Mouse (Mus musculus): ENCODE measurements around the gene Dop1b. TPM values are rescaled to one million over a fixed set of nuclear protein-coding genes. Genes with fewer than 3 reads are reported as not detected.
"Not testable (repeated sequence)": the region's sequence is repeated elsewhere in the genome, so short reads cannot be mapped to it uniquely, and the experiment has no call there.

Dop1b gene
- polyA plus RNA-seq (2015; fragmentation: Nextera tagmentation; extraction: Ambion mirVana): 27.8 and 35.6 TPM in 2 replicates

GRCm38 (mm10) chr16:93711411-93712188 lies at the start of gene Dop1b:
TSS of gene Dop1b (plus strand) at chr16:93711904.
- H3K4me1 ChIP-seq (ENCODE audit: control insufficient read depth, insufficient read depth, low read length): peaks cover 10% of the 10 kb centered on the region; the same call in 1 of the 2 replicates

GRCm38 (mm10) chr16:93667976-93668375 lies 43.7 kb upstream of the Dop1b start:
- H3K36me3 ChIP-seq (ENCODE audit: control insufficient read depth, insufficient read depth, low read length): no peaks in the 10 kb centered on the region; the same call in 1 of the 2 replicates
- no peak overlapping the region for H3K4me2 ChIP-seq (ENCODE audit: low read depth, low read length)
- no peak overlapping the region for H3K4me3 ChIP-seq (replicated peaks; ENCODE audit: low read length)
- no peaks in the 10 kb centered on the region for H3K27me3 ChIP-seq (ENCODE audit: control insufficient read depth, insufficient read depth, low read length)
- no peaks in the 10 kb centered on the region for H3K4me1 ChIP-seq (ENCODE audit: control insufficient read depth, insufficient read depth, low read length)
- H3K9ac ChIP-seq (ENCODE audit: low read length): no peak overlapping the region
- no peak for ATAC-seq (ENCODE audit: insufficient read depth, low FRiP score)
- H3K27ac ChIP-seq (ENCODE audit: low read length): no peak overlapping the region
- H3K9me3 ChIP-seq (replicated peaks; ENCODE audit: control insufficient read depth, low read length): peaks cover 3% of the 10 kb centered on the region

More at GRCm38 (mm10) chr16:93711411-93712188, at the start of gene Dop1b:
- under 1% methylated on average over 77 of the region's 77 CpGs for WGBS
- Histone ChIP-seq H3K9ac (ENCODE audit: low read length) (peak within 1 kb of the TSS; percentile 84), H3K36me3 (ENCODE audit: control insufficient read depth, insufficient read depth, low read length) (no peaks in the 10 kb centered on the region), H3K9me3 (replicated peaks; ENCODE audit: control insufficient read depth, low read length) (no peaks in the 10 kb centered on the region), H3K27me3 (ENCODE audit: control insufficient read depth, insufficient read depth, low read length) (no peaks in the 10 kb centered on the region; the same call in 1 of the 2 replicates), H3K4me3 (replicated peaks; ENCODE audit: low read length) (peak within 1 kb of the TSS; percentile 84), H3K4me2 (ENCODE audit: low read depth, low read length) (peak within 1 kb of the TSS; percentile 89), H3K27ac (ENCODE audit: low read length) (peak within 1 kb of the TSS; percentile 55)
- ATAC-seq (ENCODE audit: insufficient read depth, low FRiP score): peak; percentile 95

- Histone ChIP-seq H3K4me3 (replicated peaks; ENCODE audit: low read length) (no peak overlapping the region), H3K4me1 (ENCODE audit: control insufficient read depth, insufficient read depth, low read length) (no peaks in the 10 kb centered on the region), H3K27me3 (ENCODE audit: control insufficient read depth, insufficient read depth, low read length) (no peaks in the 10 kb centered on the region), H3K36me3 (ENCODE audit: control insufficient read depth, insufficient read depth, low read length) (no peaks in the 10 kb centered on the region; the same call in 1 of the 2 replicates), H3K9me3 (replicated peaks; ENCODE audit: control insufficient read depth, low read length) (peaks cover 3% of the 10 kb centered on the region), H3K4me2 (ENCODE audit: low read depth, low read length) (no peak overlapping the region), H3K27ac (ENCODE audit: low read length) (no peak overlapping the region), H3K9ac (ENCODE audit: low read length) (no peak overlapping the region)
- ATAC-seq (ENCODE audit: insufficient read depth, low FRiP score): no peak
These were observed 42.2 kb upstream of the Dop1b start for GRCm38 (mm10) chr16:93669521-93669920.

- 33% methylated on average over 4 of the region's 4 CpGs for WGBS
- not testable (repeated sequence) for H3K4me1 ChIP-seq (ENCODE audit: control insufficient read depth, insufficient read depth, low read length); H3K27me3 ChIP-seq (ENCODE audit: control insufficient read depth, insufficient read depth, low read length); H3K27ac ChIP-seq (ENCODE audit: low read length); H3K4me3 ChIP-seq (replicated peaks; ENCODE audit: low read length); H3K9ac ChIP-seq (ENCODE audit: low read length); H3K4me2 ChIP-seq (ENCODE audit: low read depth, low read length); H3K36me3 ChIP-seq (ENCODE audit: control insufficient read depth, insufficient read depth, low read length); H3K9me3 ChIP-seq (replicated peaks; ENCODE audit: control insufficient read depth, low read length); ATAC-seq (ENCODE audit: insufficient read depth, low FRiP score)
These were observed 41.2 kb upstream of the Dop1b start for GRCm38 (mm10) chr16:93670466-93670865.

GRCm38 (mm10) chr16:93671064-93671463 lies 40.6 kb upstream of the Dop1b start:
- no peak for ATAC-seq (ENCODE audit: insufficient read depth, low FRiP score)
- peaks cover 3% of the 10 kb centered on the region for H3K9me3 ChIP-seq (replicated peaks; ENCODE audit: control insufficient read depth, low read length)
- H3K27ac ChIP-seq (ENCODE audit: low read length): no peak overlapping the region
- H3K4me2 ChIP-seq (ENCODE audit: low read depth, low read length): no peak overlapping the region
- no peak overlapping the region for H3K4me3 ChIP-seq (replicated peaks; ENCODE audit: low read length)
- no peaks in the 10 kb centered on the region for H3K27me3 ChIP-seq (ENCODE audit: control insufficient read depth, insufficient read depth, low read length)
- no peaks in the 10 kb centered on the region for H3K4me1 ChIP-seq (ENCODE audit: control insufficient read depth, insufficient read depth, low read length)
- no peak overlapping the region for H3K9ac ChIP-seq (ENCODE audit: low read length)
- WGBS: 87% methylated on average over 5 of the region's 5 CpGs
- H3K36me3 ChIP-seq (ENCODE audit: control insufficient read depth, insufficient read depth, low read length): no peaks in the 10 kb centered on the region; the same call in 1 of the 2 replicates

- 78% methylated on average over 5 of the region's 5 CpGs for WGBS
- Histone ChIP-seq H3K9me3 (replicated peaks; ENCODE audit: control insufficient read depth, low read length) (no peaks in the 10 kb centered on the region; the same call in 1 of the 2 replicates), H3K9ac (ENCODE audit: low read length) (no peak overlapping the region), H3K4me3 (replicated peaks; ENCODE audit: low read length) (no peak overlapping the region), H3K4me1 (ENCODE audit: control insufficient read depth, insufficient read depth, low read length) (no peaks in the 10 kb centered on the region), H3K27me3 (ENCODE audit: control insufficient read depth, insufficient read depth, low read length) (peaks cover 3% of the 10 kb centered on the region; the same call in 1 of the 2 replicates), H3K4me2 (ENCODE audit: low read depth, low read length) (no peak overlapping the region), H3K27ac (ENCODE audit: low read length) (no peak overlapping the region), H3K36me3 (ENCODE audit: control insufficient read depth, insufficient read depth, low read length) (no peaks in the 10 kb centered on the region)
- ATAC-seq (ENCODE audit: insufficient read depth, low FRiP score): no peak
These were observed 35.3 kb upstream of the Dop1b start for GRCm38 (mm10) chr16:93676376-93676775.

- H3K4me3 ChIP-seq (replicated peaks; ENCODE audit: low read length): no peak overlapping the region
- no peak overlapping the region for H3K27ac ChIP-seq (ENCODE audit: low read length)
- peaks cover 8% of the 10 kb centered on the region for H3K4me1 ChIP-seq (ENCODE audit: control insufficient read depth, insufficient read depth, low read length)
- no peaks in the 10 kb centered on the region; the same call in 1 of the 2 replicates for H3K9me3 ChIP-seq (replicated peaks; ENCODE audit: control insufficient read depth, low read length)
- H3K4me2 ChIP-seq (ENCODE audit: low read depth, low read length): no peak overlapping the region
- H3K36me3 ChIP-seq (ENCODE audit: control insufficient read depth, insufficient read depth, low read length): no peaks in the 10 kb centered on the region
- ATAC-seq (ENCODE audit: insufficient read depth, low FRiP score): no peak
- 84% methylated on average over 4 of the region's 4 CpGs for WGBS
- peaks cover 13% of the 10 kb centered on the region; the same call in 1 of the 2 replicates for H3K27me3 ChIP-seq (ENCODE audit: control insufficient read depth, insufficient read depth, low read length)
- H3K9ac ChIP-seq (ENCODE audit: low read length): no peak overlapping the region
These were observed 33.5 kb upstream of the Dop1b start for GRCm38 (mm10) chr16:93678206-93678605.

GRCm38 (mm10) chr16:93679165-93679564 lies 32.5 kb upstream of the Dop1b start:
- H3K36me3 ChIP-seq (ENCODE audit: control insufficient read depth, insufficient read depth, low read length): no peaks in the 10 kb centered on the region
- H3K4me3 ChIP-seq (replicated peaks; ENCODE audit: low read length): no peak overlapping the region
- no peak for ATAC-seq (ENCODE audit: insufficient read depth, low FRiP score)
- no peak overlapping the region for H3K4me2 ChIP-seq (ENCODE audit: low read depth, low read length)
- peaks cover 13% of the 10 kb centered on the region; the same call in 1 of the 2 replicates for H3K27me3 ChIP-seq (ENCODE audit: control insufficient read depth, insufficient read depth, low read length)
- no peaks in the 10 kb centered on the region; the same call in 1 of the 2 replicates for H3K9me3 ChIP-seq (replicated peaks; ENCODE audit: control insufficient read depth, low read length)
- no peak overlapping the region for H3K9ac ChIP-seq (ENCODE audit: low read length)
- WGBS: 65% methylated on average over 9 of the region's 9 CpGs
- H3K27ac ChIP-seq (ENCODE audit: low read length): peak overlapping the region; percentile 64
- peaks cover 14% of the 10 kb centered on the region for H3K4me1 ChIP-seq (ENCODE audit: control insufficient read depth, insufficient read depth, low read length)

GRCm38 (mm10) chr16:93682156-93682688 lies 29.5 kb upstream of the Dop1b start:
- Histone ChIP-seq H3K4me3 (replicated peaks; ENCODE audit: low read length) (peak overlapping the region; percentile 55), H3K9ac (ENCODE audit: low read length) (peak overlapping the region; percentile 75; the same call in 1 of the 2 replicates), H3K27me3 (ENCODE audit: control insufficient read depth, insufficient read depth, low read length) (peaks cover 20% of the 10 kb centered on the region; the same call in 1 of the 2 replicates), H3K9me3 (replicated peaks; ENCODE audit: control insufficient read depth, low read length) (no peaks in the 10 kb centered on the region; the same call in 1 of the 2 replicates), H3K4me1 (ENCODE audit: control insufficient read depth, insufficient read depth, low read length) (peaks cover 14% of the 10 kb centered on the region), H3K27ac (ENCODE audit: low read length) (peak overlapping the region; percentile 81), H3K36me3 (ENCODE audit: control insufficient read depth, insufficient read depth, low read length) (no peaks in the 10 kb centered on the region), H3K4me2 (ENCODE audit: low read depth, low read length) (peak overlapping the region; percentile 91)
- WGBS: 29% methylated on average over 13 of the region's 13 CpGs
- 0 out of 2 replicates have a peak, but pooled peaks have one; percentile 5 for ATAC-seq (ENCODE audit: insufficient read depth, low FRiP score)
